Mouse (Mus musculus) kidney, postnatal 14 days (tissue): Measurements from ENCODE around the gene Atp11c.

Experiments used
- DNase-seq: peaks from one replicate; pipeline ENCODE4 v3.0.0; 2022; ENCODE audit warnings: mixed read lengths

Atp11c gene

GRCm38 (mm10) chrX:60381711-60382110 is 210.8 kb downstream of the Atp11c start:
- no peak for DNase-seq

- DNase-seq: no peak
Observed at GRCm38 (mm10) chrX:60380386-60380785, 212.1 kb downstream of the Atp11c start.

- no peak for DNase-seq
Observed at GRCm38 (mm10) chrX:60348741-60349140, 243.8 kb downstream of the Atp11c start.

GRCm38 (mm10) chrX:60345447-60345846 is 247.1 kb downstream of the Atp11c start:
- no peak for DNase-seq

GRCm38 (mm10) chrX:60344991-60345390 is 247.5 kb downstream of the Atp11c start:
- DNase-seq: peak; percentile 12

GRCm38 (mm10) chrX:60329735-60330134 is 262.8 kb downstream of the Atp11c start:
- no peak for DNase-seq

- DNase-seq: no peak
Observed at GRCm38 (mm10) chrX:60321321-60321720, 271.2 kb downstream of the Atp11c start.

- DNase-seq: no peak
Observed at GRCm38 (mm10) chrX:60317661-60318060, 274.8 kb downstream of the Atp11c start.

- DNase-seq: no peak
Observed at GRCm38 (mm10) chrX:60292335-60292734, 300.2 kb downstream of the Atp11c start.

- no peak for DNase-seq
Observed at GRCm38 (mm10) chrX:60255346-60255745, 337.2 kb downstream of the Atp11c start.

GRCm38 (mm10) chrX:60187726-60188125 is 404.8 kb downstream of the Atp11c start:
- no peak for DNase-seq

- no peak for DNase-seq
Observed at GRCm38 (mm10) chrX:60182611-60183010, 409.9 kb downstream of the Atp11c start.

- DNase-seq: no peak
Observed at GRCm38 (mm10) chrX:60178744-60179458, 413.6 kb downstream of the Atp11c start, which contains the start of gene Mcf2. Gene Mcf2 (minus strand): TSS chrX:60179089.

- DNase-seq: no peak
Observed at GRCm38 (mm10) chrX:60178025-60178743, 414.3 kb downstream of the Atp11c start.
